Mouse (Mus musculus): ENCODE data around the gene Sgms2. TPM values are rescaled to one million over a fixed set of nuclear protein-coding genes. Genes with fewer than 3 reads are reported as not detected.
A peak's percentile ranks its signal among the peaks of the same experiment; 100 is the strongest.

Gene Sgms2
- polyA plus RNA-seq, 1 experiment: 0.04 TPM

DNA sequence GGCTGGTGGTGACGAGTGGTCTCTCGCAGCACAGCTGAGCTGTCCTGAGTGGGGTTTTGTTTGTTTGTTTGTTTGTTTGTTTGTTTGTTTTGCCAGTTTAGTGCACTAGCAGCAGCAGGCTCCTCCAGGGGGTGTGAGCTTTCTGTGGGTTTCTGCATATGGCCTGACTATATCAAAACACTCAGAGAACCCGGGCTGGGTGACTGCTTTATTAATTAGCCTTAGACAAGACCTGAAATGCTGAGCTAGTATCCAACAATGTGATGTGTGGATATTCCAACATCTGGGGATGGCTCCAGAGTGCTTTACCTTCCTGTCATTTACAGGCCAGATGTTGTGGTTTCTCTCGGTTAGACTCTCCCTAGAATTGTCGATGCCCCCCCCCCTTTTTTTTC lies 187.9 kb downstream of the Sgms2 start:
- Histone ChIP-seq H3K4me3 (replicated peaks) (peak overlapping the region; percentile 94), H3K9me3 (peaks cover 19% of the 10 kb centered on the region), H3K27me3 (replicated peaks) (peaks cover 19% of the 10 kb centered on the region), H3K36me3 (replicated peaks; ENCODE audit: low read length) (no peaks in the 10 kb centered on the region), H3K4me1 (peaks cover 12% of the 10 kb centered on the region)
- TF ChIP-seq GATA1 (IDR thresholded peaks at IDR 0.05; ENCODE audit: borderline replicate concordance, low read length): no peak
- no peak for TF ChIP-seq FLI1 (IDR thresholded peaks at IDR 0.05; ENCODE audit: low read length)

GRCm38 (mm10) chr3:131302452-131303319 lies 188.5 kb downstream of the Sgms2 start, which contains the start of gene Cyp2u1:
Gene Cyp2u1 (minus strand): TSS chr3:131303227.
- Histone ChIP-seq H3K36me3 (replicated peaks; ENCODE audit: low read length) (no peaks in the 10 kb centered on the region), H3K4me1 (peaks cover 12% of the 10 kb centered on the region), H3K4me3 (replicated peaks) (peak within 1 kb of the TSS; percentile 94), H3K9me3 (peaks cover 13% of the 10 kb centered on the region), H3K27me3 (replicated peaks) (peaks cover 22% of the 10 kb centered on the region)
- TF ChIP-seq FLI1 (IDR thresholded peaks at IDR 0.05; ENCODE audit: low read length): no peak
- no peak for TF ChIP-seq GATA1 (IDR thresholded peaks at IDR 0.05; ENCODE audit: borderline replicate concordance, low read length)

DNA sequence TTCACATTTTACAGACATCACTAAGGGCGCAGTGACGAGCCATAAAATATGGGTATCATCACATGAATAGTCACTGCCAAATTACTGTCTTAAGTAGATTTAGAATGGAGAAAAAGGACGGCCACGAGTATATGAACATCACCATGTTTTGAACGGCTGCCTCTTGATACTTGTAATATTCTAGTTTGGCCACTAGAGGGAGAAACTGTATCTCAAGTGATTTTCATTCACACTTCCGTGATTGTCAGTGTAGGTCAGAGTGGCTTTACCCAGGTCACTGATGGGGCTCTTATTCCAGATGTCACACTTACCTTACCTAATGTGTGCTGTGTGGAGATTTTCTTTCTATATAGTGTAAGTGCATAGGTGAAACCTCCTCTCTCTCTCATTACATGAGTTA lies 191.3 kb downstream of the Sgms2 start:
- H3K4me1 ChIP-seq: peaks cover 12% of the 10 kb centered on the region
- peaks cover 26% of the 10 kb centered on the region for H3K27me3 ChIP-seq (replicated peaks)
- TF ChIP-seq GATA1 (IDR thresholded peaks at IDR 0.05; ENCODE audit: borderline replicate concordance, low read length) (no peak), FLI1 (IDR thresholded peaks at IDR 0.05; ENCODE audit: low read length) (no peak)
- H3K9me3 ChIP-seq: no peaks in the 10 kb centered on the region
- H3K36me3 ChIP-seq (replicated peaks; ENCODE audit: low read length): no peaks in the 10 kb centered on the region
- no peak overlapping the region for H3K4me3 ChIP-seq (replicated peaks)

DNA sequence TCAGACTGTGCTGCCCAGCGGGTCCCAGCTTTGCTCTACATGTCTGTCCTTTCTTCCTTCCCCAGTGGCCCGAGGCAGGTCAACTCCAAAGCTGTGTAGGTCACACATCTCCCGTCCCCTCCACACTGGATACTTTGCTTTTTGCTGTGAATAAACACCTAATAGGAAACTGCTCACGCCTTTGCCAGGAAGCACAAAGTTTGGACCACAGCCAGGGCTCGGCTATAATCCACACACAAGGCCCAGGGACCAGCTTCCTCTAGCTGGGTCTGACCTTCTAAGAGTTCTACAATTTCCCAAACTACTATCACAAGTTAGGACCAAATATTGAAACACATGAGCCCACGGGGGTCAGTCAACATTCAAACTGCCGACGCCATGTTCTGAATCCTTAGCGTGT lies 192.1 kb downstream of the Sgms2 start:
- Histone ChIP-seq H3K27me3 (replicated peaks) (peaks cover 24% of the 10 kb centered on the region), H3K9me3 (no peaks in the 10 kb centered on the region), H3K36me3 (replicated peaks; ENCODE audit: low read length) (no peaks in the 10 kb centered on the region), H3K4me1 (peaks cover 12% of the 10 kb centered on the region), H3K4me3 (replicated peaks) (no peak overlapping the region)
- TF ChIP-seq GATA1 (IDR thresholded peaks at IDR 0.05; ENCODE audit: borderline replicate concordance, low read length) (no peak), FLI1 (IDR thresholded peaks at IDR 0.05; ENCODE audit: low read length) (no peak)

- Histone ChIP-seq H3K36me3 (replicated peaks; ENCODE audit: low read length) (no peaks in the 10 kb centered on the region), H3K27me3 (replicated peaks) (peaks cover 15% of the 10 kb centered on the region), H3K9me3 (no peaks in the 10 kb centered on the region), H3K4me1 (no peaks in the 10 kb centered on the region), H3K4me3 (replicated peaks) (no peak overlapping the region)
- TF ChIP-seq FLI1 (IDR thresholded peaks at IDR 0.05; ENCODE audit: low read length): no peak
- TF ChIP-seq GATA1 (IDR thresholded peaks at IDR 0.05; ENCODE audit: borderline replicate concordance, low read length): no peak
Measured at GRCm38 (mm10) chr3:131296893-131297292, 194.3 kb downstream of the Sgms2 start.

DNA sequence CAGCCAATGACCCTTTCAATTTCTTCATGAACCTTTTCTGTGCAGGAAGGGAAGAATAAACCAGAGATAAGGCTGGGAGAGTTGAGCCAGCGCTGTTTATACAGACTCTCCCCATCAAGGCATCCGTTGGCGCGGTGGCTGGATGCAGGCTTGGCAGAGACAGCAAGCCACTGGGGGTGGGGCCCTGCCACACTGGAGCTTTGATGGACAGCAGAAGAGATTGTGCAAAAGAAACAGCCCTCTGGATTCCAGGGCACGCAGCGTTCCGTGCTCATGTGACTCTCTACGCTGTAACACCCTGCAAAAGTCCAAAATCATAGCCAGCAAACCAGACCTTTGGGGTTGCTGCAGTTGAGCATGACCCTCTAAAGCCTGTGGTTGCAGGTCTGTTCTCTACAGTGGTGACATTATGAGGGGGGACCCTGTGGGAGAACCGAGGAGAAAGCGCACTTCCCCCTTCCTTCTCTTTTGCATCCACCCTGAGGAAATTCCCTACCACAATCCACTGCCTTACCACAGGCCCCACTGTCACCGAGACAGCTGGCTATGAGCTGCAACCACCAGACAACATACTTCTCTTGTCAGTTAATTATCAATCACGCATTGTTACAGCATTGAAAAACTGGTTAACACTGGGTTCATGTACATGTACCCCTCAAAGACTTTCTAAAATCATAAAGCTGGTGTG lies 195.6 kb downstream of the Sgms2 start:
- H3K4me1 ChIP-seq: no peaks in the 10 kb centered on the region
- 0 out of 2 replicates have a peak, but pooled peaks cover 3% of the 10 kb centered on the region for H3K9me3 ChIP-seq
- peaks cover 12% of the 10 kb centered on the region for H3K27me3 ChIP-seq (replicated peaks)
- no peak overlapping the region for H3K4me3 ChIP-seq (replicated peaks)
- no peak for TF ChIP-seq GATA1 (IDR thresholded peaks at IDR 0.05; ENCODE audit: borderline replicate concordance, low read length)
- no peak for TF ChIP-seq FLI1 (IDR thresholded peaks at IDR 0.05; ENCODE audit: low read length)
- H3K36me3 ChIP-seq (replicated peaks; ENCODE audit: low read length): no peaks in the 10 kb centered on the region

- no peaks in the 10 kb centered on the region for H3K36me3 ChIP-seq (replicated peaks; ENCODE audit: low read length)
- peaks cover 3% of the 10 kb centered on the region; the same call in 1 of the 2 replicates for H3K9me3 ChIP-seq
- H3K27me3 ChIP-seq (replicated peaks): peaks cover 12% of the 10 kb centered on the region
- no peaks in the 10 kb centered on the region for H3K4me1 ChIP-seq
- TF ChIP-seq GATA1 (IDR thresholded peaks at IDR 0.05; ENCODE audit: borderline replicate concordance, low read length) (no peak), FLI1 (IDR thresholded peaks at IDR 0.05; ENCODE audit: low read length) (no peak)
- H3K4me3 ChIP-seq (replicated peaks): no peak overlapping the region
Measured at GRCm38 (mm10) chr3:131294503-131294902, 196.7 kb downstream of the Sgms2 start.

DNA sequence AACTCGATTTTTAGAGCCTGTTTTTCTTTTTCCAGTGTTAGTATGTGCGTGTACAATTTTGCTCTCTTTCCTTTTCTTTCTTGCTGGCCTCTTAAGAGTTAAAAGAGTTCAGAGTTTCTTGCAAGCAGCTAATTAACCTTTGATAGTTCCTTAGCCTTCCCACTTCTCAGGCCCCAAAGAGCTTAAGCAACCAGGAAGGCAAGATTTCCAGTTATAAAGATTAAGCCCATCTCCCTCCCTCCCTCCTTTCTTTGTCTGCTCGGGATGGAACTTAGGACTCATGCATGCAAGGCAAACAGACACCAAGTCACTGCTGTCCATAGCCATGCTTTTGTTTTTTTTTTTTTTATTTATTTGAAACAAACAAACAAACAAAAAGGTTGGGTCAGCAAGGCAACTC lies 198.3 kb downstream of the Sgms2 start:
- Histone ChIP-seq H3K36me3 (replicated peaks; ENCODE audit: low read length) (no peaks in the 10 kb centered on the region), H3K27me3 (replicated peaks) (peaks cover 9% of the 10 kb centered on the region), H3K9me3 (peaks cover 3% of the 10 kb centered on the region; the same call in 1 of the 2 replicates), H3K4me1 (no peaks in the 10 kb centered on the region), H3K4me3 (replicated peaks) (no peak overlapping the region)
- TF ChIP-seq FLI1 (IDR thresholded peaks at IDR 0.05; ENCODE audit: low read length) (no peak), GATA1 (IDR thresholded peaks at IDR 0.05; ENCODE audit: borderline replicate concordance, low read length) (no peak)

DNA sequence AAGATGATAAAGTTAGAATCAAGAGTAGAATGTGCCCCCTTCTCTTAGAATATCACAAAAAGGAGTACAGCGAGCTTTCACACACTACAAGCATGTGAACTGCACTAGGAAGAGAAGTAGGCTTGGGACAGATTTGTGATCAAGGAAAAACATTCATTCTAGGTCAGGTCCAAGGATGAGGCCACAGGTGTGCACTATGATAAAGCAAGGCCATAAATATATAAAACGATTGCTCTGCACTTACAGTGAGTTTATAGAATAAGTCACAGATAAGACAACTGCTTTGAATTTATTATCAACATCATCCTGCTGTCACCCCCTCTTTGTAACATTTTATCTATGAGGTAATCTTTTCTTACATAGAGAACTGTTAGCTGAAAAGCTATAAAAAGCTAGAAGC lies 198.9 kb downstream of the Sgms2 start:
- Histone ChIP-seq H3K4me3 (replicated peaks) (no peak overlapping the region), H3K36me3 (replicated peaks; ENCODE audit: low read length) (no peaks in the 10 kb centered on the region), H3K9me3 (peaks cover 3% of the 10 kb centered on the region; the same call in 1 of the 2 replicates), H3K4me1 (no peaks in the 10 kb centered on the region), H3K27me3 (replicated peaks) (peaks cover 6% of the 10 kb centered on the region)
- TF ChIP-seq GATA1 (IDR thresholded peaks at IDR 0.05; ENCODE audit: borderline replicate concordance, low read length) (no peak), FLI1 (IDR thresholded peaks at IDR 0.05; ENCODE audit: low read length) (no peak)

DNA sequence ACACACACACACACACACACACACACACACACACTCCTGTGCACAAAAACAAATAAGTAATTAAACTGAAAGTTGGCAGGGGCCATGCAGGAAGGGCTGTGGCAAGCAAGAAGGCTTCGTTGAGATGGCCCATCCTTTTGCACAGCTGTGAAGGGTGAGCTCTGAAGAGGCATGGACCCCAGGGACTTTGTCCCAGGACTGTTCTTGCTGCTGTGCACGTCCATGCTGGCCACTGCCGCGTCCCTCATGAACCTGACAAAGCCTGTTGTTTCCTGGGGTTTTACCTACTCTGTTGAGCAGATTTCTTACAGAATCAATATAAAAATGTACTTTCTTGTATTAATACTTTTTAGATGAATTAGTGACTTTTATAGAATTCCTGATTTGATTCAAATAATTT lies 199.3 kb downstream of the Sgms2 start:
- no peaks in the 10 kb centered on the region for H3K4me1 ChIP-seq
- H3K4me3 ChIP-seq (replicated peaks): no peak overlapping the region
- TF ChIP-seq GATA1 (IDR thresholded peaks at IDR 0.05; ENCODE audit: borderline replicate concordance, low read length): no peak
- no peak for TF ChIP-seq FLI1 (IDR thresholded peaks at IDR 0.05; ENCODE audit: low read length)
- no peaks in the 10 kb centered on the region for H3K36me3 ChIP-seq (replicated peaks; ENCODE audit: low read length)
- H3K9me3 ChIP-seq: peaks cover 3% of the 10 kb centered on the region; the same call in 1 of the 2 replicates
- peaks cover 3% of the 10 kb centered on the region for H3K27me3 ChIP-seq (replicated peaks)
